Mouse (Mus musculus) neural tube, embryonic 12.5 days (tissue): ENCODE results near the gene Cacna1h. TPM values are rescaled to one million over a fixed set of nuclear protein-coding genes. Genes with fewer than 3 reads are reported as not detected.

ENCODE experiments used
- ATAC-seq: fragments of 200-750 bp; cut with Nextera tagmentation; 2 replicates; pipeline ENCODE4 v1.8.0; 2017; ENCODE audit warnings: low read depth, mild to moderate bottlenecking, moderate TSS enrichment, moderate library complexity; ENCODE audit not compliant: low FRiP score
- H3K27ac ChIP-seq: fragments of 300-500 bp; sonication (generic); 2 replicates; pipeline ENCODE4 v1.5.1; 2016
- H3K27me3 ChIP-seq: fragments of 300-500 bp; sonication (generic); replicated peaks from 2 replicates; pipeline ENCODE4 v1.6.1; 2016; ENCODE audit warnings: mild to moderate bottlenecking
- H3K36me3 ChIP-seq: fragments of 300-500 bp; sonication (generic); 2 replicates; pipeline ENCODE4 v1.6.1; 2016; ENCODE audit warnings: mild to moderate bottlenecking
- H3K4me1 ChIP-seq: fragments of 300-500 bp; sonication (generic); 2 replicates; pipeline ENCODE4 v1.6.1; 2016
- H3K4me2 ChIP-seq: fragments of 300-500 bp; sonication (generic); replicated peaks from 2 replicates; pipeline ENCODE4 v1.6.1; 2016; ENCODE audit warnings: mild to moderate bottlenecking
- H3K4me3 ChIP-seq: fragments of 300-500 bp; sonication (generic); 2 replicates; pipeline ENCODE4 v1.5.1; 2016
- H3K9ac ChIP-seq: fragments of 300-500 bp; sonication (generic); 2 replicates; pipeline ENCODE4 v1.6.1; 2016; ENCODE audit warnings: mild to moderate bottlenecking
- H3K9me3 ChIP-seq: fragments of 300-500 bp; sonication (generic); 2 replicates; pipeline ENCODE4 v1.6.1; 2016; ENCODE audit warnings: mild to moderate bottlenecking
- WGBS: fragments of 180-500 bp; shearing (Covaris S2); methylation state at CpG from one replicate; pipeline ENCODE4 v1.1.7; 2016; 5-methylcytosine and 5-hydroxymethylcytosine counted together
- polyA plus RNA-seq: library from polyadenylated mRNA; unstranded; fragments of >200 nt; fragmentation: Nextera tagmentation; extraction: Ambion mirVana; gene quantifications from 2 replicates; pipeline ENCODE4 v1.2.1, GENCODE M21; 2016

The Cacna1h gene
- polyA plus RNA-seq, 1 experiment from 2014 or later, result 13.0 TPM

GRCm38 (mm10) chr17:25466257-25466656, 32.7 kb upstream of the Cacna1h start:
- WGBS, result 92% methylated on average over 2 of the region's 2 CpGs
- H3K36me3 ChIP-seq, result no peaks in the 10 kb centered on the region
- no peak overlapping the region for H3K9ac ChIP-seq
- no peak overlapping the region for H3K4me2 ChIP-seq
- no peak overlapping the region for H3K27ac ChIP-seq
- H3K4me1 ChIP-seq, result peaks cover 10% of the 10 kb centered on the region
- ATAC-seq, result no peak
- no peak overlapping the region for H3K4me3 ChIP-seq
- peaks cover 4% of the 10 kb centered on the region for H3K27me3 ChIP-seq
- H3K9me3 ChIP-seq, result no peaks in the 10 kb centered on the region

- whole genome bisulfite sequencing, result 82% methylated on average over 4 of the region's 4 CpGs
- no peak for ATAC-seq
- no peaks in the 10 kb centered on the region for H3K9me3 ChIP-seq
Observed at GRCm38 (mm10) chr17:25464091-25464490, 30.5 kb upstream of the Cacna1h start.

GRCm38 (mm10) chr17:25463326-25463945, 29.9 kb upstream of the Cacna1h start:
- no peak overlapping the region for H3K4me3 ChIP-seq
- no peaks in the 10 kb centered on the region for H3K27me3 ChIP-seq
- H3K27ac ChIP-seq, result no peak overlapping the region
- ATAC-seq, result no peak
- peaks cover 10% of the 10 kb centered on the region for H3K4me1 ChIP-seq
- no peaks in the 10 kb centered on the region for H3K36me3 ChIP-seq
- H3K9ac ChIP-seq, result no peak overlapping the region
- WGBS, result 67% methylated on average over 4 of the region's 4 CpGs
- no peak overlapping the region for H3K4me2 ChIP-seq
- no peaks in the 10 kb centered on the region for H3K9me3 ChIP-seq

More at GRCm38 (mm10) chr17:25464091-25464490, 30.5 kb upstream of the Cacna1h start:
- no peak overlapping the region for H3K4me3 ChIP-seq
- H3K4me2 ChIP-seq, result no peak overlapping the region
- no peak overlapping the region for H3K9ac ChIP-seq
- peaks cover 10% of the 10 kb centered on the region for H3K4me1 ChIP-seq
- H3K27ac ChIP-seq, result no peak overlapping the region
- no peaks in the 10 kb centered on the region for H3K36me3 ChIP-seq
- H3K27me3 ChIP-seq, result no peaks in the 10 kb centered on the region

GRCm38 (mm10) chr17:25462236-25462875, 28.8 kb upstream of the Cacna1h start:
- H3K27me3 ChIP-seq, result no peaks in the 10 kb centered on the region
- peaks cover 10% of the 10 kb centered on the region for H3K4me1 ChIP-seq
- H3K9ac ChIP-seq, result peak overlapping the region; percentile 8; the same call in 1 of the 2 replicates
- H3K4me2 ChIP-seq, result no peak overlapping the region; the same call in 1 of the 2 replicates
- no peak overlapping the region for H3K4me3 ChIP-seq
- H3K27ac ChIP-seq, result no peak overlapping the region
- 8% methylated on average over 9 of the region's 9 CpGs for WGBS
- peak; percentile 44; the same call in 1 of the 2 replicates for ATAC-seq
- no peaks in the 10 kb centered on the region for H3K9me3 ChIP-seq
- no peaks in the 10 kb centered on the region for H3K36me3 ChIP-seq

- Histone ChIP-seq H3K4me3 (no peak overlapping the region), H3K9me3 (no peaks in the 10 kb centered on the region), H3K4me2 (no peak overlapping the region), H3K36me3 (no peaks in the 10 kb centered on the region), H3K27me3 (no peaks in the 10 kb centered on the region), H3K9ac (no peak overlapping the region), H3K27ac (no peak overlapping the region), H3K4me1 (no peaks in the 10 kb centered on the region)
- no peak for ATAC-seq
- WGBS, result 50% methylated on average over 8 of the region's 8 CpGs
Observed at GRCm38 (mm10) chr17:25456540-25456939, 23.0 kb upstream of the Cacna1h start.

GRCm38 (mm10) chr17:25454272-25454671, 20.7 kb upstream of the Cacna1h start, which contains the start of gene Tekt4:
Tekt4 (plus strand) TSS chr17:25454615.
- no peaks in the 10 kb centered on the region for H3K4me1 ChIP-seq
- no peaks in the 10 kb centered on the region for H3K9me3 ChIP-seq
- H3K9ac ChIP-seq, result no peak within 1 kb of the TSS
- no peaks in the 10 kb centered on the region for H3K27me3 ChIP-seq
- no peak within 1 kb of the TSS for H3K4me2 ChIP-seq
- WGBS, result 46% methylated on average over 2 of the region's 2 CpGs
- H3K36me3 ChIP-seq, result no peaks in the 10 kb centered on the region
- no peak within 1 kb of the TSS for H3K27ac ChIP-seq
- H3K4me3 ChIP-seq, result no peak within 1 kb of the TSS
- no peak for ATAC-seq

- Histone ChIP-seq H3K4me3 (no peak overlapping the region), H3K9ac (no peak overlapping the region), H3K27ac (no peak overlapping the region), H3K36me3 (no peaks in the 10 kb centered on the region), H3K4me2 (no peak overlapping the region), H3K27me3 (no peaks in the 10 kb centered on the region), H3K9me3 (no peaks in the 10 kb centered on the region), H3K4me1 (no peaks in the 10 kb centered on the region; the same call in 1 of the 2 replicates)
- no peak for ATAC-seq
- WGBS, result 84% methylated on average over 5 of the region's 5 CpGs
Observed at GRCm38 (mm10) chr17:25452246-25452965, 18.8 kb upstream of the Cacna1h start.

- Histone ChIP-seq H3K27me3 (no peaks in the 10 kb centered on the region), H3K9ac (no peak overlapping the region), H3K36me3 (no peaks in the 10 kb centered on the region), H3K9me3 (no peaks in the 10 kb centered on the region), H3K27ac (no peak overlapping the region), H3K4me3 (no peak overlapping the region), H3K4me2 (no peak overlapping the region), H3K4me1 (no peaks in the 10 kb centered on the region; the same call in 1 of the 2 replicates)
- ATAC-seq, result no peak
- 66% methylated on average over 4 of the region's 4 CpGs for WGBS
Observed at GRCm38 (mm10) chr17:25450329-25450728, 16.7 kb upstream of the Cacna1h start.

- WGBS, result 82% methylated on average over 12 of the region's 12 CpGs
- ATAC-seq, result no peak
- Histone ChIP-seq H3K27ac (no peak overlapping the region), H3K9me3 (no peaks in the 10 kb centered on the region), H3K4me1 (no peaks in the 10 kb centered on the region; the same call in 1 of the 2 replicates), H3K27me3 (no peaks in the 10 kb centered on the region), H3K9ac (no peak overlapping the region), H3K4me2 (no peak overlapping the region), H3K4me3 (no peak overlapping the region), H3K36me3 (no peaks in the 10 kb centered on the region)
Observed at GRCm38 (mm10) chr17:25447865-25448264, 14.3 kb upstream of the Cacna1h start.

- WGBS, result 93% methylated on average over 3 of the region's 3 CpGs
- Histone ChIP-seq H3K27me3 (no peaks in the 10 kb centered on the region), H3K4me1 (no peaks in the 10 kb centered on the region; the same call in 1 of the 2 replicates), H3K9ac (no peak overlapping the region), H3K27ac (no peak overlapping the region), H3K4me2 (no peak overlapping the region), H3K4me3 (no peak overlapping the region), H3K36me3 (no peaks in the 10 kb centered on the region), H3K9me3 (no peaks in the 10 kb centered on the region)
- no peak for ATAC-seq
Observed at GRCm38 (mm10) chr17:25445841-25446240, 12.3 kb upstream of the Cacna1h start.

GRCm38 (mm10) chr17:25445074-25445473, 11.5 kb upstream of the Cacna1h start:
- Histone ChIP-seq H3K27me3 (no peaks in the 10 kb centered on the region), H3K9ac (no peak overlapping the region), H3K9me3 (no peaks in the 10 kb centered on the region), H3K4me3 (no peak overlapping the region), H3K4me1 (no peaks in the 10 kb centered on the region; the same call in 1 of the 2 replicates), H3K27ac (no peak overlapping the region), H3K4me2 (no peak overlapping the region), H3K36me3 (no peaks in the 10 kb centered on the region)
- 50% methylated on average over 4 of the region's 4 CpGs for WGBS
- no peak for ATAC-seq

- no peak for ATAC-seq
- 72% methylated on average over 3 of the region's 3 CpGs for WGBS
- Histone ChIP-seq H3K27me3 (no peaks in the 10 kb centered on the region), H3K9me3 (no peaks in the 10 kb centered on the region), H3K4me1 (no peaks in the 10 kb centered on the region), H3K4me2 (no peak overlapping the region), H3K36me3 (no peaks in the 10 kb centered on the region), H3K9ac (no peak overlapping the region), H3K4me3 (no peak overlapping the region), H3K27ac (no peak overlapping the region)
Observed at GRCm38 (mm10) chr17:25442889-25443288, 9.3 kb upstream of the Cacna1h start.
